Mouse (Mus musculus) left cerebral cortex, adult 2 months (tissue): ENCODE measurements around the gene Hspb7. TPM values are rescaled to one million over a fixed set of nuclear protein-coding genes. Genes with fewer than 3 reads are reported as not detected.

Experiments
- DNase-seq, 2 experiments: peaks; one replicate each; pipeline ENCODE4 v3.0.0; 2021 to 2022; ENCODE audit warnings: low spot score in 2 of 2, mixed read lengths in 1 of 2; ENCODE audit errors: extremely low spot score in 1 of 2
- H3K27ac ChIP-seq: fragments of 200-600 bp; 2 replicates; pipeline ENCODE4 v1.8.1; 2022
- H3K4me3 ChIP-seq: fragments of 200-600 bp; 2 replicates; pipeline ENCODE4 v1.8.1; 2022
- CTCF ChIP-seq: fragments of 200-600 bp; IDR thresholded peaks from 2 replicates; pipeline ENCODE4 v1.8.1; 2022; ENCODE audit warnings: antibody characterized with exemption, mild to moderate bottlenecking, moderate library complexity
- intact Hi-C: fragments of 180-260 bp; cut with DNase I; formaldehyde crosslinking; loops from one replicate; pipeline ENCODE4 v1.15.1; 2025
- total RNA-seq, 2 experiments: library from RNA; stranded (reverse); gene quantifications; 2 replicates each; pipeline ENCODE4 v1.2.3; 2021

Gene Hspb7
- total RNA-seq, 2 experiments from 2014 or later = 0.40 to 0.57 TPM

DNA sequence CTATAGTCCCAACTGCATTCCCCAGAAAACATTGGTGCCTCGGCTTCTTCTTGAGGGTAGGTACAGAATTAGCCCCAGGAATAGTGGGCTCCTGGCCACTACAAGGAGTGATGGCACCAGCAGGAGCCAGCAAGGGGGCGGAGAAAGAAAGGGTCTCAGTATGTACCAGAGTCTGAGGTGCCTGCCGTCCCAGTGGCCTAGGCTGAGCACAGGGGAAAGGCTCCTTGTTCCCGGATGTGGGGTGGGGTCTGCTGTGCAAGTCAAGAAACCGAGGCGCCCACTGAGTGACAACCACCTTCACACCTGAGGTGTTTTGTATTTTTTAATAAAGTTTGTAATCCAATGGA, 47.0 kb downstream of the Hspb7 start:
- H3K27ac ChIP-seq = no peak overlapping the region
- no peak for TF ChIP-seq CTCF
- no peak for DNase-seq
- no peak overlapping the region for H3K4me3 ChIP-seq
- intact Hi-C loops = no loop called here

DNA sequence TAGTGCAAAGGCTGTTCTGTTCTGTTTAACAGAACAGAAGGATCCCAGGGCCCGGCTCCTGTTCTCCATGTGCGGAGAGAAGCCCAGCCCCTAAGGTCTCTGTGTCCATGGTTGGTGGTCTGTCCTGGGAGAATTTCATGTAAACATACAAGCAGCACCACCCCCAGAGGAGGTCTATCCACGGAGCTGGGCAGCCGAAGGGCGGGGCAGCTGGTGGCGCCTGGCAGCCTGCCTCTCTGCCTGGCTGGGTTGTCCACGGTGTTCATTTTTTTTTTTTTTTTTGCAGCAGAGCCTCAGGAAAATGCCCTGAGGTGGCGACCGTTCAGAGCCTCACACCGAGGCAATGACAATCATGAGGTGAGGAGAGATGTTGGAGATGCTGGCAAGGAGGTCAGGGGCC, 48.0 kb downstream of the Hspb7 start:
- no peak overlapping the region for H3K27ac ChIP-seq
- DNase-seq = peak in 1 of 2 experiments; percentile 28

DNA sequence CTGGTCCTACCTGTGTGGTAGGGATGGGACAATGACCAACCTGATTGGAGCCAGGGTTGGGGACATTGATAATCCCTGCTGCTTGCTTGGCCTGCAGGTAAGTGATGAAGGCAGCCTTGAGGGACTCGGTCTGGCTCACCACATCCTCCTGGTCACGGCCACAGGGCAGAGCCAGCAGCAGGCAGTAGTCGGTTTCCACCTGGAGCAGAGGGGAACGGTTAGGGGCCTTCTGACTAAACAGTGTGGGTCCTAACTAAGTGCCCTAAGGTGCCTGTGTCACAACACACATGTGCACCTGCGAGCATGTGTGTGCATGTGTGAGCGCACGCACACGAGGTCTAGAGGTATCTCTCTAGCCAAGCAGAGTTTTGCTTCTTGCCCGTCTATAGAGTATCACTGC, 48.8 kb downstream of the Hspb7 start:
- no peak for DNase-seq
- no peak for TF ChIP-seq CTCF
- Histone ChIP-seq H3K4me3 (no peak overlapping the region), H3K27ac (no peak overlapping the region)
- intact Hi-C loops = no loop called here

More for the DNA sequence above, 48.0 kb downstream of the Hspb7 start:
- no peak for TF ChIP-seq CTCF
- intact Hi-C loops = no loop called here
- no peak overlapping the region for H3K4me3 ChIP-seq

DNA sequence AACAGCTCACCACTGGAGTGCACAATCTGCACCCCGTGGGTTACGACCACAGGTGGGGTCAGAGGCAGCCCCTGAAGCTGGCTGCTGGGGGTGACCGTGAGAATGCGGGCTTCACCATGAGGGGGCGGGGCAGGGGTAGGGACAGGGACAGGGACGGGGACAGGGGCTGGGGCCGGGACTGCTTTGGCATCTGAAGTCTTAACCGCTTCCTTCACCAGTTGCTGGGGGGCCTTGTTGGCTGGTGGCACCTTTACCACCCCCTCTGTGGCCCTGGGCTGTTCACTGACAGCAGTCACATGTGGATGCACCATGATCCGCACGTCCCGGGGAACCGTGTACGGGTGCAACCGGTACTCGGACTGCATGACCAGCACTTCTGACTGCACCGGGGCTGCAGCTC, 50.9 kb downstream of the Hspb7 start:
- no peak for TF ChIP-seq CTCF
- intact Hi-C loops = no loop called here
- Histone ChIP-seq H3K27ac (no peak overlapping the region), H3K4me3 (no peak overlapping the region)
- DNase-seq = no peak

DNA sequence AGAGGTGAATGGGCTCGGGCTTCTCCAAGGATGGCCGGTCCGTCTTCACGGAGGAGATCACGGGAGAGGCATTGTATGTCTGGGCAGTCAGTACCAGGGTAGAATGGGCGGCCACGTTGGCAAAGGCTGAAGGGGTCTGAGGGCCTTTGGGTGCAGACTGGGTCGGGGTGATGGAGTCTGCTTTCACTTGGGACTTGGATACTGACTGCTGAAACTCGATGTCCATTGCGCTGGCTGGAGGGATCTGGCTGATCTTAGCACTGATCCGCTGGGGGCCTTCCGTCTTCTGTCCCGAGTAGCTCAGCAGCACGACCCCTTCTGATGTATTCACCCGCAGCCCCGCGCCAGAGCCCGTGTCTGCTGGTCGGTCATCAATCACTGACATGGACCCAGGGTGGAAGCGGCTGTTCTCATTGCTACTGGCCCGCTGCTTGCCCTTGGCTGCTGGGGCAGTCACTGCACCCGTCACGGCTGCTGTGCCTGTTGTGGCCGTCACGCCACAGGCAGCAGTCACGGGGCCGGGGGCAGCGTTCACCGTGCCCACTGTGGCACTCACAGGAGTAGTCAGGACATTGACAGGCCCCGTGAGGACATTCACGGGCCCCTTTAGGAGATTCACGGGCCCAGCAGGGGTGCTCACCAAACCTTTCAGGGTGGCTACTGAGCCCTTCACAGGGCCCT, 52.2 kb downstream of the Hspb7 start:
- Histone ChIP-seq H3K27ac (no peak overlapping the region), H3K4me3 (no peak overlapping the region)
- no peak for DNase-seq
- intact Hi-C loops = no loop called here
- no peak for TF ChIP-seq CTCF

DNA sequence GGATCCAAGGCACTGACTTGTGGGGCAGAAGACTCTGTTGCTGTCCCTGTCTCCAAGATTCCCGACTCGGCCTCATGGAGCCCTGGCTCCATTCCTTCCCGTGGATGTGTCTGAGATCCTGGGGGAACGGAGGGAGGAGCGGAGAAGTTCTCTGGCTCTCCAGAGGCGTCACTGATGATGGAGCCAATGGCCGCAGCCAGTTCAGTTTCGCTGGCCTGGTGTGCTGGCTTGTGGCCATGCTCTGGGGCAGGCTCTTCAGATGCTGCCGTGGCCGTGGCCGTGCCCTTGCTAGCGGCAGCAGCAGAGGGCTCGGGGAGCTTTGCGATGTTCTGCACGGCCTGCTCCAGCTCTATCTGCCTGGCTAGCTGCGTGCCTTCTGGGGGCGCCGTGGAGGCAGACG, 53.9 kb downstream of the Hspb7 start:
- TF ChIP-seq CTCF = no peak
- intact Hi-C loops = no loop called here
- DNase-seq = no peak
- Histone ChIP-seq H3K4me3 (no peak overlapping the region), H3K27ac (no peak overlapping the region; the same call in 1 of the 2 replicates)

Other genes with a start within 250 kb of the Hspb7 start
- 1 to 10 TPM; 2.7 to 4.4 TPM for gene Rsg1, start 206.8 kb upstream of the Hspb7 start, total RNA-seq
- 10 to 100 TPM; 17.1 to 18.2 TPM for gene Arhgef19, start 181.3 kb upstream of the Hspb7 start, total RNA-seq
- gene Epha2, start 119.5 kb upstream of the Hspb7 start, total RNA-seq = 1 to 10 TPM; 1.3 to 1.9 TPM
- gene Fam131c, start 52.6 kb upstream of the Hspb7 start, total RNA-seq = 1 to 10 TPM; 3.4 to 4.7 TPM
- gene Clcnka, start 22.1 kb upstream of the Hspb7 start, total RNA-seq = under 1 TPM in 1 of 2 experiments, not detected in 1; 0.36 TPM
- not detected for gene Clcnkb, start 4.8 kb upstream of the Hspb7 start, total RNA-seq
- gene Srarp, start 15.3 kb downstream of the Hspb7 start, total RNA-seq = 1 to 10 TPM; 3.8 to 4.2 TPM
- gene Zbtb17, start 23.9 kb downstream of the Hspb7 start, total RNA-seq = 10 to 100 TPM; 45.3 to 46.4 TPM
- 10 to 100 TPM; 68.0 to 73.2 TPM for gene Spen, start 117.8 kb downstream of the Hspb7 start, total RNA-seq
- 1 to 10 TPM in 1 of 2 experiments, under 1 TPM in 1; 0.75 to 1.1 TPM for gene Fblim1, start 185.3 kb downstream of the Hspb7 start, total RNA-seq
- 1 to 10 TPM in 1 of 2 experiments, under 1 TPM in 1; 0.30 to 1.1 TPM for gene Tmem82, start 197.9 kb downstream of the Hspb7 start, total RNA-seq
- gene Slc25a34, start 203.0 kb downstream of the Hspb7 start, total RNA-seq = 1 to 10 TPM; 3.2 TPM
- 10 to 100 TPM; 90.1 to 94.2 TPM for gene Plekhm2, start 244.1 kb downstream of the Hspb7 start, total RNA-seq